Mouse (Mus musculus) limb, embryonic 13.5 days (tissue): Measurements from ENCODE around the gene Tdp1. TPM values are rescaled to one million over a fixed set of nuclear protein-coding genes. Genes with fewer than 3 reads are reported as not detected.

Experiments used
- ATAC-seq: fragments of 200-750 bp; cut with Nextera tagmentation; 2 replicates; pipeline ENCODE4 v1.8.0; 2017; ENCODE audit warnings: low read depth, moderate number of reproducible peaks, moderate TSS enrichment; ENCODE audit not compliant: low FRiP score
- H3K27ac ChIP-seq: fragments of 300-500 bp; sonication (generic); 2 replicates; pipeline ENCODE4 v1.5.1; 2015; ENCODE audit warnings: inconsistent platforms, mild to moderate bottlenecking, moderate library complexity
- H3K27me3 ChIP-seq: fragments of 300-500 bp; sonication (generic); 2 replicates; pipeline ENCODE4 v1.6.1; 2015; ENCODE audit warnings: mild to moderate bottlenecking, inconsistent platforms
- H3K36me3 ChIP-seq: fragments of 300-500 bp; sonication (generic); 2 replicates; pipeline ENCODE4 v1.6.1; 2015; ENCODE audit warnings: inconsistent platforms, mild to moderate bottlenecking, moderate library complexity
- H3K4me1 ChIP-seq: fragments of 300-500 bp; sonication (generic); 2 replicates; pipeline ENCODE4 v1.6.1; 2015; ENCODE audit warnings: inconsistent platforms
- H3K4me2 ChIP-seq: fragments of 300-500 bp; sonication (generic); replicated peaks from 2 replicates; pipeline ENCODE4 v1.6.1; 2015; ENCODE audit warnings: inconsistent platforms, mild to moderate bottlenecking, moderate library complexity
- H3K4me3 ChIP-seq: fragments of 300-500 bp; sonication (generic); 2 replicates; pipeline ENCODE4 v1.5.1; 2015; ENCODE audit warnings: moderate library complexity, mild to moderate bottlenecking, inconsistent platforms
- H3K9ac ChIP-seq: fragments of 300-500 bp; sonication (generic); 2 replicates; pipeline ENCODE4 v1.6.1; 2015; ENCODE audit warnings: mild to moderate bottlenecking, inconsistent platforms
- H3K9me3 ChIP-seq: fragments of 300-500 bp; sonication (generic); 2 replicates; pipeline ENCODE4 v1.6.1; 2016; ENCODE audit warnings: inconsistent platforms
- WGBS: fragments of 180-500 bp; shearing (Covaris S2); methylation state at CpG from one replicate; pipeline ENCODE4 v1.1.7; 2015; 5-methylcytosine and 5-hydroxymethylcytosine counted together
- microRNA-seq: library from miRNA; unstranded; fragments of <30 nt; microRNA quantifications from one replicate; pipeline ENCODE4, GENCODE M21; 2016
- polyA plus RNA-seq: library from polyadenylated mRNA; unstranded; fragments of >200 nt; fragmentation: Nextera tagmentation; extraction: Ambion mirVana; gene quantifications from 2 replicates; pipeline ENCODE4 v1.2.1, GENCODE M21; 2015

The Tdp1 gene
- polyA plus RNA-seq, 1 experiment from 2014 or later = 62.9 TPM

DNA sequence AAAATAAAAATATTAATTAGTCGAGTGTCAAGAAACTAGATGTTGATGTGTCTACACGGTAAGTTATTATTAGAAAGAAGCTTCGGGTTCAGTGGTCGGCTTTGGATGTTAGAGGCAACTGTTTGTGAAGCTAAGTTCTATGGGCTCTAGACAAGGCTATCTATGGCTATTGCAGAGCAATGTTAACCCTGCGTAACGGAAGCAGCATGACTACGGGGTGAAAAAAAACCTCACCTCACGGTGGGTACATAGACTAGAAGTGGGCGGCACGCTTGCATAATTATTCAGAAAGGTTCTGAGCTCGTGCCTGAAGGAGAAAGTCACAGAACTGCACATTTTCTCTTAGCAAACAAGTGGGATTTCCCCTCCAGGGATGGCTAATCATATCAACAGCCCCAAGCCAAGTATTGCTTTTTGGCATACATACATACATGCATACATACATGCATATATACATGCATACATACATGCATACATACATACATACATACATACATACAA, 108.1 kb downstream of the Tdp1 start:
- no peak overlapping the region for H3K9ac ChIP-seq
- H3K36me3 ChIP-seq = no peaks in the 10 kb centered on the region
- ATAC-seq = no peak
- H3K4me3 ChIP-seq = no peak overlapping the region
- H3K4me1 ChIP-seq = no peaks in the 10 kb centered on the region
- no peak overlapping the region for H3K4me2 ChIP-seq
- no peaks in the 10 kb centered on the region for H3K27me3 ChIP-seq
- 86% methylated on average over 11 of the region's 11 CpGs for WGBS
- peaks cover 4% of the 10 kb centered on the region for H3K9me3 ChIP-seq
- H3K27ac ChIP-seq = no peak overlapping the region

- Histone ChIP-seq H3K9ac (no peak overlapping the region), H3K4me2 (no peak overlapping the region), H3K4me3 (no peak overlapping the region), H3K27me3 (no peaks in the 10 kb centered on the region), H3K4me1 (no peaks in the 10 kb centered on the region), H3K36me3 (no peaks in the 10 kb centered on the region), H3K9me3 (peaks cover 4% of the 10 kb centered on the region), H3K27ac (no peak overlapping the region)
- ATAC-seq = no peak
- WGBS = 74% methylated on average over 10 of the region's 10 CpGs
Observed at GRCm38 (mm10) chr12:99993146-99993890, 109.0 kb downstream of the Tdp1 start.

- Histone ChIP-seq H3K27me3 (0 out of 2 replicates have a peak, but pooled peaks cover 3% of the 10 kb centered on the region), H3K4me3 (no peak overlapping the region), H3K4me2 (no peak overlapping the region), H3K4me1 (no peaks in the 10 kb centered on the region), H3K9me3 (peaks cover 2% of the 10 kb centered on the region), H3K9ac (no peak overlapping the region), H3K36me3 (no peaks in the 10 kb centered on the region), H3K27ac (no peak overlapping the region)
- WGBS = 80% methylated on average over 5 of the region's 5 CpGs
- no peak for ATAC-seq
Observed at GRCm38 (mm10) chr12:99995951-99996350, 111.6 kb downstream of the Tdp1 start.

DNA sequence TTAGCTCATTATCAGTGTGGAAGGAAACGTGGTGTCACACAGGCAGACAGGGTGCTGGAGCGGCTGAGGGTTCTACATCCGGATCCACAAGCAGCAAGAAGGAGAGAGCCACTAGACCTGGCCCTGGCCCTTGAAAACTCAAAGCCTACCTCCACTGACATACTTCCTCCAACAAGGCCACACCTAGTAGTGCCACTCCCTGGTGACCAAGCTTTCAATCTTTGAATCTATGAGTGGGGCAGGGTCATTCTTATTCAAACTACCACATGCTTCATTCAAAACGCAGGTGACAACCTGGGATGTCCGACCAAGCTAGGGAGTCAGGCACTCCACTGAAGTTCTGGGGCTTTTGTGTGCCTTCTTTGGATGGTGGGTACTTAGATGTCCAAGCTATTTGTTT, 115.4 kb downstream of the Tdp1 start:
- Histone ChIP-seq H3K4me1 (peaks cover 15% of the 10 kb centered on the region), H3K27me3 (0 out of 2 replicates have a peak, but pooled peaks cover 9% of the 10 kb centered on the region), H3K4me3 (no peak overlapping the region), H3K9me3 (no peaks in the 10 kb centered on the region), H3K9ac (no peak overlapping the region), H3K36me3 (no peaks in the 10 kb centered on the region), H3K4me2 (no peak overlapping the region), H3K27ac (no peak overlapping the region)
- WGBS = 78% methylated on average over 5 of the region's 5 CpGs
- no peak for ATAC-seq

DNA sequence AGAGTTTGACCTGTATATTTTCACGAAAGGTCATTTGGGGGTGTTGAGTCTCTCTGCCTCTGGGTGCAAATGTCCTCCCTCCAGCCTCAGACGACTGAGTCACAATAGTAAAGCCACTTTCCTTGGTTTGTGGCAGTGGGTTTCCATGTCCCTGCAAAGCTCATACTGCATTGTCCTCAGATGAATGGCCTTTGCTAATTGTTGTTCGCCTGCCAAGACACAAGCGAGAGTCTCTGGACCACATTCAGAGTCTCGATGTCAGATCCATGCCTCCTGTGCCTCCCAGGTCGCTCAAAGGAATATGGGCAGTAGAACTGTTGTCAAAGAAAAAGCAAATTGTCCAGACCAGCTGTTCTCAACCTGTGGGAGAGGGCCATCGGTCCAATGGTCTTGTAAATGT, 116.1 kb downstream of the Tdp1 start:
- Histone ChIP-seq H3K4me1 (peaks cover 15% of the 10 kb centered on the region), H3K27me3 (0 out of 2 replicates have a peak, but pooled peaks cover 9% of the 10 kb centered on the region), H3K9me3 (no peaks in the 10 kb centered on the region), H3K27ac (no peak overlapping the region), H3K4me2 (no peak overlapping the region), H3K9ac (no peak overlapping the region), H3K36me3 (no peaks in the 10 kb centered on the region), H3K4me3 (no peak overlapping the region)
- ATAC-seq = no peak
- WGBS = 84% methylated on average over 7 of the region's 7 CpGs

GRCm38 (mm10) chr12:100001246-100001645, 116.9 kb downstream of the Tdp1 start:
- ATAC-seq = no peak
- Histone ChIP-seq H3K4me2 (no peak overlapping the region), H3K27me3 (0 out of 2 replicates have a peak, but pooled peaks cover 9% of the 10 kb centered on the region), H3K4me1 (peaks cover 15% of the 10 kb centered on the region), H3K27ac (no peak overlapping the region), H3K36me3 (no peaks in the 10 kb centered on the region), H3K9me3 (no peaks in the 10 kb centered on the region), H3K4me3 (no peak overlapping the region), H3K9ac (no peak overlapping the region)
- 91% methylated on average over 3 of the region's 3 CpGs for WGBS

- Histone ChIP-seq H3K4me3 (no peak overlapping the region), H3K9ac (no peak overlapping the region), H3K36me3 (no peaks in the 10 kb centered on the region), H3K27ac (no peak overlapping the region), H3K9me3 (no peaks in the 10 kb centered on the region), H3K4me1 (peaks cover 15% of the 10 kb centered on the region), H3K27me3 (0 out of 2 replicates have a peak, but pooled peaks cover 9% of the 10 kb centered on the region), H3K4me2 (no peak overlapping the region)
- 48% methylated on average over 3 of the region's 3 CpGs for WGBS
- ATAC-seq = no peak
Observed at GRCm38 (mm10) chr12:100001910-100002309, 117.6 kb downstream of the Tdp1 start.

GRCm38 (mm10) chr12:100002914-100003587, 118.7 kb downstream of the Tdp1 start:
- Histone ChIP-seq H3K9me3 (no peaks in the 10 kb centered on the region), H3K9ac (no peak overlapping the region), H3K4me2 (peak overlapping the region; percentile 39), H3K36me3 (no peaks in the 10 kb centered on the region), H3K4me3 (no peak overlapping the region), H3K27me3 (0 out of 2 replicates have a peak, but pooled peaks cover 9% of the 10 kb centered on the region), H3K27ac (peak overlapping the region; percentile 55; the same call in 1 of the 2 replicates), H3K4me1 (peaks cover 15% of the 10 kb centered on the region)
- WGBS = 14% methylated on average over 8 of the region's 8 CpGs
- ATAC-seq = peak; percentile 93

Small RNA genes lying within 50 kb of the gene (microRNA-seq; reads per million reads assigned to microRNA genes)
- gene Gm23291 = not detected

Other genes with a start within 250 kb of the Tdp1 start
- gene Efcab11, start 78 bp upstream of the Tdp1 start, polyA plus RNA-seq = 11.8 and 15.9 TPM in 2 replicates
- 2.4 and 2.7 TPM in 2 replicates for gene Kcnk13, start 80.0 kb downstream of the Tdp1 start, polyA plus RNA-seq
- gene Psmc1, start 225.6 kb downstream of the Tdp1 start, polyA plus RNA-seq = 292 and 295 TPM in 2 replicates